Mouse (Mus musculus): ENCODE measurements around the gene Fhit. TPM values are rescaled to one million over a fixed set of nuclear protein-coding genes. Genes with fewer than 3 reads are reported as not detected.
"Not testable (repeated sequence)": the region's sequence is repeated elsewhere in the genome, so short reads cannot be mapped to it uniquely, and the experiment has no call there.

The Fhit gene
- polyA plus RNA-seq, 1 experiment, result not detected

GRCm38 (mm10) chr14:11132637-11133474, 29.0 kb downstream of the Fhit start:
- H3K27me3 ChIP-seq (ENCODE audit: control insufficient read depth), result no peaks in the 10 kb centered on the region
- no peaks in the 10 kb centered on the region for H3K36me3 ChIP-seq (ENCODE audit: control insufficient read depth)
- no peaks in the 10 kb centered on the region for H3K9me3 ChIP-seq (ENCODE audit: control insufficient read depth, low read length)
- no peaks in the 10 kb centered on the region for H3K4me1 ChIP-seq (ENCODE audit: control insufficient read depth)
- H3K4me3 ChIP-seq (replicated peaks), result no peak overlapping the region
- TF ChIP-seq GATA1 (IDR thresholded peaks at IDR 0.05; ENCODE audit: low read length) (no peak), TAL1 (IDR thresholded peaks at IDR 0.05; ENCODE audit: low read length) (no peak)

- TF ChIP-seq GATA1 (IDR thresholded peaks at IDR 0.05; ENCODE audit: low read length) (no peak), TAL1 (IDR thresholded peaks at IDR 0.05; ENCODE audit: low read length) (no peak)
- H3K9me3 ChIP-seq (ENCODE audit: control insufficient read depth, low read length), result no peaks in the 10 kb centered on the region
- no peaks in the 10 kb centered on the region for H3K36me3 ChIP-seq (ENCODE audit: control insufficient read depth)
- no peaks in the 10 kb centered on the region for H3K27me3 ChIP-seq (ENCODE audit: control insufficient read depth)
- no peak overlapping the region for H3K4me3 ChIP-seq (replicated peaks)
- no peaks in the 10 kb centered on the region for H3K4me1 ChIP-seq (ENCODE audit: control insufficient read depth)
These were observed 36.7 kb downstream of the Fhit start for GRCm38 (mm10) chr14:11125096-11125495.

GRCm38 (mm10) chr14:11119076-11119475, 42.8 kb downstream of the Fhit start:
- H3K4me1 ChIP-seq (ENCODE audit: control insufficient read depth), result no peaks in the 10 kb centered on the region
- TF ChIP-seq GATA1 (IDR thresholded peaks at IDR 0.05; ENCODE audit: low read length), result no peak
- TF ChIP-seq TAL1 (IDR thresholded peaks at IDR 0.05; ENCODE audit: low read length), result no peak

GRCm38 (mm10) chr14:11085596-11085995, 76.2 kb downstream of the Fhit start:
- TF ChIP-seq TAL1 (IDR thresholded peaks at IDR 0.05; ENCODE audit: low read length) (no peak), GATA1 (IDR thresholded peaks at IDR 0.05; ENCODE audit: low read length) (no peak)
- no peak overlapping the region for H3K4me3 ChIP-seq (replicated peaks)
- H3K4me1 ChIP-seq (ENCODE audit: control insufficient read depth), result no peaks in the 10 kb centered on the region
- no peaks in the 10 kb centered on the region for H3K36me3 ChIP-seq (ENCODE audit: control insufficient read depth)
- H3K9me3 ChIP-seq (ENCODE audit: control insufficient read depth, low read length), result no peaks in the 10 kb centered on the region
- H3K27me3 ChIP-seq (ENCODE audit: control insufficient read depth), result no peaks in the 10 kb centered on the region

More at GRCm38 (mm10) chr14:11119076-11119475, 42.8 kb downstream of the Fhit start:
- no peak overlapping the region for H3K4me3 ChIP-seq (replicated peaks)
- no peaks in the 10 kb centered on the region for H3K27me3 ChIP-seq (ENCODE audit: control insufficient read depth)
- H3K36me3 ChIP-seq (ENCODE audit: control insufficient read depth), result no peaks in the 10 kb centered on the region
- H3K9me3 ChIP-seq (ENCODE audit: control insufficient read depth, low read length), result no peaks in the 10 kb centered on the region

GRCm38 (mm10) chr14:11083946-11084345, 77.9 kb downstream of the Fhit start:
- Histone ChIP-seq H3K9me3 (ENCODE audit: control insufficient read depth, low read length) (no peaks in the 10 kb centered on the region), H3K36me3 (ENCODE audit: control insufficient read depth) (no peaks in the 10 kb centered on the region), H3K4me3 (replicated peaks) (no peak overlapping the region), H3K27me3 (ENCODE audit: control insufficient read depth) (no peaks in the 10 kb centered on the region), H3K4me1 (ENCODE audit: control insufficient read depth) (no peaks in the 10 kb centered on the region)
- TF ChIP-seq GATA1 (IDR thresholded peaks at IDR 0.05; ENCODE audit: low read length) (no peak), TAL1 (IDR thresholded peaks at IDR 0.05; ENCODE audit: low read length) (no peak)

- no peak overlapping the region for H3K4me3 ChIP-seq (replicated peaks)
- no peaks in the 10 kb centered on the region for H3K4me1 ChIP-seq (ENCODE audit: control insufficient read depth)
- TF ChIP-seq GATA1 (IDR thresholded peaks at IDR 0.05; ENCODE audit: low read length) (no peak), TAL1 (IDR thresholded peaks at IDR 0.05; ENCODE audit: low read length) (no peak)
- no peaks in the 10 kb centered on the region for H3K36me3 ChIP-seq (ENCODE audit: control insufficient read depth)
- H3K27me3 ChIP-seq (ENCODE audit: control insufficient read depth), result no peaks in the 10 kb centered on the region
- H3K9me3 ChIP-seq (ENCODE audit: control insufficient read depth, low read length), result no peaks in the 10 kb centered on the region
These were observed 78.4 kb downstream of the Fhit start for GRCm38 (mm10) chr14:11083462-11083861.

- TF ChIP-seq TAL1 (IDR thresholded peaks at IDR 0.05; ENCODE audit: low read length), result no peak
- no peak for TF ChIP-seq GATA1 (IDR thresholded peaks at IDR 0.05; ENCODE audit: low read length)
- H3K36me3 ChIP-seq (ENCODE audit: control insufficient read depth), result no peaks in the 10 kb centered on the region
- no peak overlapping the region for H3K4me3 ChIP-seq (replicated peaks)
- H3K9me3 ChIP-seq (ENCODE audit: control insufficient read depth, low read length), result no peaks in the 10 kb centered on the region
- H3K4me1 ChIP-seq (ENCODE audit: control insufficient read depth), result no peaks in the 10 kb centered on the region
- H3K27me3 ChIP-seq (ENCODE audit: control insufficient read depth), result no peaks in the 10 kb centered on the region
These were observed 98.2 kb downstream of the Fhit start for GRCm38 (mm10) chr14:11063594-11063993.

GRCm38 (mm10) chr14:11060221-11060620, 101.6 kb downstream of the Fhit start:
- H3K9me3 ChIP-seq (ENCODE audit: control insufficient read depth, low read length), result no peaks in the 10 kb centered on the region
- TF ChIP-seq GATA1 (IDR thresholded peaks at IDR 0.05; ENCODE audit: low read length), result no peak
- TF ChIP-seq TAL1 (IDR thresholded peaks at IDR 0.05; ENCODE audit: low read length), result no peak
- H3K27me3 ChIP-seq (ENCODE audit: control insufficient read depth), result no peaks in the 10 kb centered on the region
- no peaks in the 10 kb centered on the region for H3K4me1 ChIP-seq (ENCODE audit: control insufficient read depth)
- no peak overlapping the region for H3K4me3 ChIP-seq (replicated peaks)
- no peaks in the 10 kb centered on the region for H3K36me3 ChIP-seq (ENCODE audit: control insufficient read depth)

GRCm38 (mm10) chr14:11039503-11040300, 122.1 kb downstream of the Fhit start:
- H3K4me3 ChIP-seq (replicated peaks); H3K4me1 ChIP-seq (ENCODE audit: control insufficient read depth); H3K36me3 ChIP-seq (ENCODE audit: control insufficient read depth); H3K9me3 ChIP-seq (ENCODE audit: control insufficient read depth, low read length); H3K27me3 ChIP-seq (ENCODE audit: control insufficient read depth): not testable (repeated sequence)

All from erythroblast, embryonic 14.5 days (primary cell).